Mouse (Mus musculus) NIH3T3 (cell line): ENCODE results near the gene Ccl11.

Experiments used
- DNase-seq: peaks from one replicate; pipeline ENCODE4 v3.0.0-alpha.2; 2012; ENCODE audit warnings: low read depth

Gene Ccl11

GRCm38 (mm10) chr11:82057646-82058045 is at the start of gene Ccl11:
TSS of gene Ccl11 (plus strand) at chr11:82057823.
- DNase-seq: no peak

- DNase-seq: no peak
These were observed 47.5 kb upstream of the Ccl11 start for GRCm38 (mm10) chr11:82010115-82010514.

- DNase-seq: peak; percentile 82
These were observed 46.0 kb upstream of the Ccl11 start for GRCm38 (mm10) chr11:82011411-82012193.

- peak; percentile 66 for DNase-seq
These were observed 43.9 kb upstream of the Ccl11 start for GRCm38 (mm10) chr11:82013756-82014155.

GRCm38 (mm10) chr11:82015066-82015465 is 42.6 kb upstream of the Ccl11 start:
- DNase-seq: peak; percentile 44

- DNase-seq: no peak
These were observed 41.3 kb upstream of the Ccl11 start for GRCm38 (mm10) chr11:82016181-82016780.

GRCm38 (mm10) chr11:82019389-82019788 is 38.2 kb upstream of the Ccl11 start:
- DNase-seq: peak; percentile 76

- DNase-seq: no peak
These were observed 37.8 kb upstream of the Ccl11 start for GRCm38 (mm10) chr11:82019793-82020192.

- no peak for DNase-seq
These were observed 36.2 kb upstream of the Ccl11 start for GRCm38 (mm10) chr11:82021406-82021805.

GRCm38 (mm10) chr11:82022504-82023056 is 35.0 kb upstream of the Ccl11 start:
- no peak for DNase-seq

GRCm38 (mm10) chr11:82023769-82024168 is 33.9 kb upstream of the Ccl11 start:
- DNase-seq: peak; percentile 66

GRCm38 (mm10) chr11:82030171-82030570 is 27.5 kb upstream of the Ccl11 start:
- no peak for DNase-seq

GRCm38 (mm10) chr11:82032136-82032535 is 25.5 kb upstream of the Ccl11 start:
- DNase-seq: no peak

GRCm38 (mm10) chr11:82032678-82033344 is 24.8 kb upstream of the Ccl11 start:
- peak; percentile 97 for DNase-seq

GRCm38 (mm10) chr11:82034446-82034845 is 23.2 kb upstream of the Ccl11 start:
- peak; percentile 56 for DNase-seq

GRCm38 (mm10) chr11:82035356-82035755 is 22.3 kb upstream of the Ccl11 start, which contains the start of gene Ccl2:
TSS of gene Ccl2 (plus strand) at chr11:82035571.
- DNase-seq: peak; percentile 93

GRCm38 (mm10) chr11:82035857-82036256 is 21.8 kb upstream of the Ccl11 start:
- DNase-seq: no peak

GRCm38 (mm10) chr11:82038535-82038934 is 19.1 kb upstream of the Ccl11 start, which contains the start of gene Gm17268:
TSS of gene Gm17268 (minus strand) at chr11:82038562.
- peak; percentile 79 for DNase-seq

- peak; percentile 85 for DNase-seq
These were observed 18.4 kb upstream of the Ccl11 start for GRCm38 (mm10) chr11:82039132-82039660.

- DNase-seq: peak; percentile 54
These were observed 15.9 kb upstream of the Ccl11 start for GRCm38 (mm10) chr11:82041671-82042080.

- peak; percentile 89 for DNase-seq
These were observed 12.2 kb upstream of the Ccl11 start, which contains the start of gene Ccl7 for GRCm38 (mm10) chr11:82045471-82045870. TSS of gene Ccl7 (plus strand) at chr11:82045712.
